Mouse (Mus musculus) embryonic facial prominence, embryonic 10.5 days (tissue): ENCODE measurements around the gene Ubp1. TPM values are rescaled to one million over a fixed set of nuclear protein-coding genes. Genes with fewer than 3 reads are reported as not detected.

Experiments
- DNase-seq: peaks from one replicate; pipeline ENCODE4 v3.0.0-alpha.2; 2017; ENCODE audit warnings: low spot score
- H3K27ac ChIP-seq: fragments of 300-500 bp; sonication (generic); replicated peaks from 2 replicates; pipeline ENCODE4 v1.5.1; 2016; ENCODE audit warnings: mild to moderate bottlenecking
- H3K27me3 ChIP-seq: fragments of 300-500 bp; sonication (generic); replicated peaks from 2 replicates; pipeline ENCODE4 v1.6.1; 2016; ENCODE audit warnings: low read depth, mild to moderate bottlenecking; ENCODE audit not compliant: poor library complexity, severe bottlenecking
- H3K36me3 ChIP-seq: fragments of 300-500 bp; sonication (generic); replicated peaks from 2 replicates; pipeline ENCODE4 v1.6.1; 2016; ENCODE audit warnings: mild to moderate bottlenecking, moderate library complexity
- H3K4me1 ChIP-seq: fragments of 300-500 bp; sonication (generic); 2 replicates; pipeline ENCODE4 v1.6.1; 2016
- H3K4me3 ChIP-seq: fragments of 300-500 bp; sonication (generic); 2 replicates; pipeline ENCODE4 v1.5.1; 2016; ENCODE audit warnings: mild to moderate bottlenecking, moderate library complexity
- H3K9me3 ChIP-seq: fragments of 300-500 bp; sonication (generic); 2 replicates; pipeline ENCODE4 v1.6.1; 2016; ENCODE audit warnings: mild to moderate bottlenecking
- WGBS: fragments of 180-500 bp; shearing (Covaris S2); methylation state at CpG from one replicate; pipeline ENCODE4 v1.1.7; 2016; 5-methylcytosine and 5-hydroxymethylcytosine counted together
- polyA plus RNA-seq: library from polyadenylated mRNA; unstranded; fragments of >200 nt; fragmentation: Nextera tagmentation; extraction: Ambion mirVana; gene quantifications from 2 replicates; pipeline ENCODE4 v1.2.1, GENCODE M21; 2016

The Ubp1 gene
- polyA plus RNA-seq, 1 experiment from 2014 or later = 39.2 TPM

DNA sequence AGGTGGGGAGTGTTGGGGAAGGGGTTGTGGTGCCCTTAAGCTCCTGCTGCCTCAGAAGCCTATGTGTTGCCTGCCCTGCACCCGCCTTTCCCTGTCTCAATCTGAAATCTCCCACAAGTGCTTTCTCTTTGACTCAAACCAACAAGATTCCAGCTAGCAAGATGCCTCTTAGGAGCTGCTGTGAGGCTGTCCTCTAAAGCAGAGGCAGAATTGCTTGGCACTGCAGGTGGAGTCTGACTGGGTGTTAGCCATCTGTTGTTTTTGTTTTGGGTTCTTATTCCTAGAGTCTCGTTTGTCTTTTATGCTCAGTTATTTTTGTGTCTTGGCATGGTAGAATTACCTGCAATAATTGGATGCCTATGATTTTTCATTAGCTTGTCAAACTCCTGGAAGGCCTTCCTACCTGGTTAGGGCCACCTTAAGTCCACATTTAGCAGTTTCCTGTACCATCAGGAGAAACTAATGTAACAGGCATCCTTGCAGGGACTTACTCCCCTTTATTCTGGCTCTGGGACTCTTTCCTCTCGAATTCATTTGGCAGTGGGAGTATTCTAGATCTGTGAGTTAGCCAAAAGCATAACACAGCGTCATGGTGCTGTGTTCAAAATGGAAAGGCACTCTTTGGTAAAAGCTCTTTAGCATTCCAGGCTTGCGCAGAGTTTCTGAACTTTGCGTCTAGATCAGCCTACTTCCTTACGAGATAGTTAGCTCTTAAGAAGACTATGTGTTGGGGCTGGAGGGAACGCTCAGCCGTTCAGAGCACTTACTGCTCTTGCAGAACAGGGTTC, 8.5 kb downstream of the Ubp1 start:
- Histone ChIP-seq H3K27ac (no peak overlapping the region), H3K9me3 (no peaks in the 10 kb centered on the region), H3K36me3 (0 out of 2 replicates have a peak, but pooled peaks cover 3% of the 10 kb centered on the region), H3K4me3 (no peak overlapping the region), H3K27me3 (no peaks in the 10 kb centered on the region), H3K4me1 (peaks cover 7% of the 10 kb centered on the region; the same call in 1 of the 2 replicates)
- no peak for DNase-seq
- 88% methylated on average over 9 of the region's 9 CpGs for WGBS

DNA sequence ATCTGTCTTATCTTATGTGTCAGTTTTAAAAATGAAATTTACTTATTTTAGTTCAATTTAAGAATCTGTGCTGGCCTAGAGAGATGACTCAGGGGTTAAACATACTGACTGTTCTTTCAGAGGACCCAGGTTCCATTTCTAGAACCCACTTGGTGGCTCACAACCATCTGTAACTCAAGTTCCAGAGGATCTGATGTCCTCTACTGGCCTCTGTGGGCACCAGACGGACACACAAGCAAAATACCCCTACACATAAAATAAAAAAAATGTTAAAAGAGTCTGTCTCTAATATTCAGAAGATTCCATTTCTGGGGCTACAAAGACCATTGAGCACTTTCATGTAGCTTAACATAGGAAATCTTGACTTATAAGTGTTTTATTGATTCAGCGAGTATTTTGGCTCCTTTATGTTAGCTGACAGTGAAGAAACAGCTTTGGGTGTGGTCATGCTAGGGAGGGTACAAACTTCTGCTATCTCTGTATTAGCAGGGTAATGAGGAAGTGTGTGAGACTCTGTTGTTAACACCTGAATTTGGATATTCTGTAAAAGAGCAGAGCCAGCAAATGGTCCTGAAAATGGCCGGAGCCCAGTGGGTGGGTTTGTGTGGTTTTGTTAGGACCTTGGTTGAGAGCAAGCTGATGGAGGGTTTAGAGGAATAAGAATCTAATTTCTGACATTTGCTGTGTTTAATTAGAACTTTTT, 10.5 kb downstream of the Ubp1 start:
- peaks cover 20% of the 10 kb centered on the region for H3K36me3 ChIP-seq
- no peak for DNase-seq
- no peaks in the 10 kb centered on the region for H3K9me3 ChIP-seq
- H3K27me3 ChIP-seq = no peaks in the 10 kb centered on the region
- 93% methylated on average over 3 of the region's 3 CpGs for WGBS
- H3K4me3 ChIP-seq = no peak overlapping the region
- no peak overlapping the region for H3K27ac ChIP-seq
- no peaks in the 10 kb centered on the region for H3K4me1 ChIP-seq

DNA sequence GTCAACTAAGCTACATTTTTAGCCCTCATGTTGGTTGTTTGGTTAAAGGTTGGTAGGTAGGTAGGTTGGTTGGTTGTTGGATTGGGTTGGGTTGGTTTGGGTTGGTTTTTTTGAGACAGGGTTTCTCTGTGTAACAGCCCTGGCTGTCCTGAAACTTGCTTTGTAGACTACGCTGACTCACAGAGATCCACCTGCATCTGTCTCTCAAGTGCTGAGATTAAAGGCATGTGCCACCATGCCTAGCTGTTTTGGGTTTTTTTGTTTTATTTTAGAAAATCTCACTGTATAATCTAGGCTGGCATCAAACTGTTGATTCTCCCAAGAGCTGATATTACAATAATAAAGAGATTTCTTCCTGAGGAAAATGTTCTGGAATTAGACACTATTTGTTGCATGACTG, 12.6 kb downstream of the Ubp1 start:
- 94% methylated on average over 1 of the region's 1 CpGs for WGBS
- Histone ChIP-seq H3K9me3 (no peaks in the 10 kb centered on the region), H3K36me3 (peaks cover 39% of the 10 kb centered on the region), H3K4me1 (no peaks in the 10 kb centered on the region), H3K27me3 (no peaks in the 10 kb centered on the region), H3K4me3 (no peak overlapping the region), H3K27ac (no peak overlapping the region)
- DNase-seq = no peak

DNA sequence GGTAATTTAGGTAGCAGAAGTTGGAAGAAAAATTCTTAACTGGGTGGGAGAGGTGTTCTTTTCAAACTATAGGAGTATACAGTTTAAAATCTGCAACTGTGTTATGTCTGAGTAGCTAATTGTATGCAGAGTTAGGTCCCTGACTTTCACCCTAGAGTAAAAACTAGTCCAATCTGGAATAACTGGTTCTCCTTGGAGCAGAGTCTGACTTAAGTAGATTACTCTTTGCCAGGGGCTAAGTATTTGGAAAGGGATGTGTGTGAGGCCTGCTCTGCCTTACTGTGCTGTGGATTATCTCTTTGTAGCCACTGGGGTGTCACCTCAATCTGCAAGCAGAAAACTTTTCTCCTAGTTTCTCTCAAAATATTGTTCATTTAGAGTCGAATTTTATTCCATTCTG, 16.5 kb downstream of the Ubp1 start:
- 85% methylated on average over 1 of the region's 1 CpGs for WGBS
- Histone ChIP-seq H3K36me3 (peaks cover 69% of the 10 kb centered on the region), H3K27me3 (no peaks in the 10 kb centered on the region), H3K4me1 (no peaks in the 10 kb centered on the region), H3K9me3 (no peaks in the 10 kb centered on the region), H3K27ac (no peak overlapping the region), H3K4me3 (no peak overlapping the region)
- no peak for DNase-seq

DNA sequence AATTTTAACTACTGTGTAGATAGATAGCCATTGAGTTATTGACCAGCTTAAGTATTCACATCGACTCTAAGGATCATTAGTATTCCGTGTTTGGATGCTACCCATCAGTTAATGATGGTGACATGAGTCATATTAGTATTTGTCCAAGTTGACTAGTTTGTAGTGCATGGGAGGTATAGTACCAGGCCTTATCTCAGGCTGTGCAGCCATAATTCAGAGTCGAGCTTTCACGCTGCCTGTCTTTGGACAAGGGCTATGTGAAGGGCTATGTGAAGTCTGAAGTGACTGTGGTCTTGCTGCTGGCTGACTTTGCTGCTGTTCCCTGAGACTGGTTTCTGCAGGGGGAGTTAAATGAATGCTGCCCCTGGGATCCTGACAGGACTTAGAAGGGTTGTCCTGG, 27.0 kb downstream of the Ubp1 start:
- Histone ChIP-seq H3K4me1 (no peaks in the 10 kb centered on the region), H3K9me3 (peaks cover under 1% of the 10 kb centered on the region; the same call in 1 of the 2 replicates), H3K27ac (no peak overlapping the region), H3K4me3 (no peak overlapping the region), H3K36me3 (peaks cover 88% of the 10 kb centered on the region), H3K27me3 (no peaks in the 10 kb centered on the region)
- no peak for DNase-seq
- 97% methylated on average over 4 of the region's 4 CpGs for WGBS

DNA sequence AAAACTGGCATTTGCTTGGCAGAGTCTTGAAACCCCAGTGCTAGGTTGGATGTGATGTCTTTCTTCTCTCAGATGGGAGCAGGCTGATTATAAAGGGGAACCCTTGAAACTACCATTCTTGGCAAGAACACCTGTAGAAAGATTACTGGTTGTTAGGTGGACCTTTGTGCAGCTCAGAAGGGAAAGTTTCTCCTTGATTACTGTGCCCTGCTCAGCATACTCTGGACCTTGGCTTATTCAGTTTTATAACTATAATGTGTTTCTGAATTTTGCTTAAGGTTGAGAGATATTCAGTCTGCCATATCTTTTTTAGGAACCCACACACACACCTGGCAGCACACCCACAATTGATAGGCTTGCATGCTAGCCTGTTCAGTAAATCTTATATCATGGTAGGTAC, 33.0 kb downstream of the Ubp1 start:
- DNase-seq = no peak
- H3K4me3 ChIP-seq = no peak overlapping the region
- H3K27me3 ChIP-seq = no peaks in the 10 kb centered on the region
- H3K36me3 ChIP-seq = peaks cover 100% of the 10 kb centered on the region
- H3K27ac ChIP-seq = no peak overlapping the region
- no peaks in the 10 kb centered on the region for H3K4me1 ChIP-seq
- peaks cover 2% of the 10 kb centered on the region; the same call in 1 of the 2 replicates for H3K9me3 ChIP-seq

DNA sequence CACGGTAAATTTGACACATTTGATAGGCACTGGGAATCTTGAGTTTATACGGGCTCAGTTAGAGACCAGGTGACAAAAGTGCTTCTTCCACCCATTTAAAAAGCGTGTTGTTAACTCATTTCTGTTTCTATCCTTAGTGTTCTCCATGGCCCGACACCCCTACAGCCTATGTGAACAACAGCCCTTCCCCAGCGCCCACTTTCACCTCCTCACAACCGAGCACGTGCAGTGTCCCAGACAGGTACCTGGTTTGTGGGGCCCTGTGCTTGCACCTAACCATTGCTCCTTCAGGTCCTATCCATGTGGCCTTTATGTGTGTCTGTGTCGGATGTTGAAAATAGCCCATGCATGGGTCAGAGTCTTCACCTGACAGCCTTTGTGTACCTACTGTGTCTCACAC, 33.7 kb downstream of the Ubp1 start:
- 93% methylated on average over 8 of the region's 8 CpGs for WGBS
- no peak overlapping the region for H3K27ac ChIP-seq
- peaks cover 100% of the 10 kb centered on the region for H3K36me3 ChIP-seq
- H3K4me3 ChIP-seq = no peak overlapping the region
- H3K27me3 ChIP-seq = no peaks in the 10 kb centered on the region
- no peak for DNase-seq
- no peaks in the 10 kb centered on the region for H3K4me1 ChIP-seq
- H3K9me3 ChIP-seq = peaks cover 2% of the 10 kb centered on the region; the same call in 1 of the 2 replicates

DNA sequence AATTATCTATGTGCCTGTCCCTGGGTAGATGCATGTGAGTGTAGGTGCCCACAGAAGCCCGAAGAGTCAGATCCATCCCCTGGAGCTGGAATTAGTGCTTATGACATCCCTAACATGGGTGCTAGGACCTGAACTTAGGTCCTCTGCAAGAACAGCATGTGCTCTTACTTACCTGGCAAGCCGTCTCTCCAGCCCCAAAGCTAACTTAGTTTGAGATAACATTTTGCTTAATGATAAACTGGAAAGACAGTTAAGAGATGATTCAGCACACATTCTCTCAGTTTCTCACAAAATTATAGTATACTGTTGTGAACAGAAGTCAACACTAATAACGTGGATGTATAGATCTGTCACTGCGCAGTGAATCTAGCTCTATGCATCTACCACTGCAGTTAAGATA, 36.1 kb downstream of the Ubp1 start:
- Histone ChIP-seq H3K9me3 (peaks cover 2% of the 10 kb centered on the region; the same call in 1 of the 2 replicates), H3K36me3 (peaks cover 99% of the 10 kb centered on the region), H3K4me1 (no peaks in the 10 kb centered on the region), H3K27ac (no peak overlapping the region), H3K4me3 (no peak overlapping the region), H3K27me3 (no peaks in the 10 kb centered on the region)
- DNase-seq = no peak
- 92% methylated on average over 4 of the region's 4 CpGs for WGBS

DNA sequence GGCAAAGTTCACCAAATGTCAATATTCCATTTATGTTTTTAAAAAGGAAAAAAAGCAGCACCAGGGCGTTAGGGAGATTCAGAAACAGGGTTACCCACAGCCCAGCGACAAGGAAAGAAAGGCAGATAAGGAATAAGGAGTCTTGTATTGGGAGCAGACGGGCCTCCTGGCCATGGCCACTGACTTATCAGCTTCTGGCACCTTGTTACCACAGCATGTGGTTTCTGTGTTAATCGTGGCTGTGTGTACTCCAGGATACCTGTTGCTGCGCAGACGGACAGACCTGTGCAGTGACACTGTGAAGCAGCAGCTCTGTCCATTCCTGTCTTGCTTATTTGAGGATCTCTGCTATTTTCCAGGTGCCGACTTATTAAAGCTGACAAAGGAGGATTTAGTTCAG, 38.2 kb downstream of the Ubp1 start:
- 95% methylated on average over 7 of the region's 7 CpGs for WGBS
- H3K36me3 ChIP-seq = peaks cover 97% of the 10 kb centered on the region

DNA sequence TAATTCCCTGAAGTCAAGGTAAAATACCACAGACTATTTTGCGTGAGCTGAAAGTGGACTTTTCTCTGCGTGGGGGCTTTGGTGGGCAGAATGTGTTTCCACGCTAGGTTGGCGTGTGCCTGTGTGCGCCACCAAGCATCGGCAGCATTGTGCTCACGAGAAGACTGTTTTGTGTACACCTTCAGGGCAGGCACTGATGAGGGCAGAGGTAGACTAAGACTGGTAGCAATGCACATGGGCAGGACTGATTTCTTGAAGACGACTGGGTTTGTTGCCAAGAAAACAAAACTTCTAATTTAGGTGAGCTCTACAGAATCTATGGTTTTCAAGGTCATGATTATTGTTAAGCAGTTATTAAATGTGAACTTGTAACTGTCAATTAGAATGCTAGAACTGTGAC, 38.7 kb downstream of the Ubp1 start:
- no peak for DNase-seq
- no peaks in the 10 kb centered on the region for H3K4me1 ChIP-seq
- no peak overlapping the region for H3K27ac ChIP-seq
- no peaks in the 10 kb centered on the region for H3K9me3 ChIP-seq
- H3K27me3 ChIP-seq = no peaks in the 10 kb centered on the region
- H3K36me3 ChIP-seq = peaks cover 97% of the 10 kb centered on the region
- 91% methylated on average over 8 of the region's 8 CpGs for WGBS
- no peak overlapping the region for H3K4me3 ChIP-seq

More for the DNA sequence above, 38.2 kb downstream of the Ubp1 start:
- Histone ChIP-seq H3K4me3 (no peak overlapping the region), H3K27me3 (no peaks in the 10 kb centered on the region), H3K27ac (no peak overlapping the region), H3K4me1 (no peaks in the 10 kb centered on the region), H3K9me3 (no peaks in the 10 kb centered on the region)
- DNase-seq = no peak

DNA sequence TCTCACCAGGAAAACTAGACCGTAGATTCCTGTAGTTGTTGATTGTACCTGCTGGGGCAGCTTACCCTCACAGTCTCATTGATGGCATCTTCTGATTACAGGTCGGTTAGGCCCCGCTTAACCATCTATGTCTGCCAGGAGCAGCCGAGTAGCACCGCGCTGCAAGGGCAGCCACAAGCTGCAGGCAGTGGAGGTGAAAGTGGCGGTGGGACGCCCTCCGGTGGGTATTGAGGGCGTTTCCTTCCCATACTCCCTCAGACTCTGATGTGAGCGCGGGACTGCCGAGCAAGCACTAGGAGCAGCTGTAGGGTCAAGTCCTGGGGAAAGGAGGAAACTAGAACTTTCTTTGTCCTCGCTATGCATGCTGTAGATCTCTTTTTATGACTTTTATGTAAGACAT, 39.3 kb downstream of the Ubp1 start:
- DNase-seq = no peak
- 90% methylated on average over 14 of the region's 14 CpGs for WGBS
- Histone ChIP-seq H3K9me3 (no peaks in the 10 kb centered on the region), H3K4me3 (no peak overlapping the region), H3K4me1 (no peaks in the 10 kb centered on the region), H3K27ac (no peak overlapping the region), H3K27me3 (no peaks in the 10 kb centered on the region), H3K36me3 (peaks cover 97% of the 10 kb centered on the region)

DNA sequence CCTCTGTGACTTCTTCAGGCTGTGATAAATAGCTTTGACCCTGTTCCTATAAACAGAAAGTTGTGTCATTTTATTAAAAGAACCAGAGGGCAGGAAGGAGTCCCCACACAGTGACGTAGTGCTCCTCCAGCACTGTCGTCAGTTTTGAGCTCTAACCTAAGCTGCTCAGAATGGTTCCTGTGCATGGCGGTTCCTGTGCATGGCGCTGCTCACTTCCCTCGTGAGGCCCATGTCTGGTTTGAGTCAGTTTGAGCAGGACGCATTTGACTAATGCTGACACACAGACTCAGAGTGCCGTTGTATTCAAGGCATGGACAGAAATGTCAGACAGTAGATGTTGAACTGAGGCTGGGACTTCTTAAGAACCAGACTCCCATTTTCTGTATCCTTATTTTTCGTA, 40.9 kb downstream of the Ubp1 start:
- Histone ChIP-seq H3K9me3 (no peaks in the 10 kb centered on the region), H3K36me3 (peaks cover 97% of the 10 kb centered on the region), H3K4me1 (no peaks in the 10 kb centered on the region), H3K27me3 (no peaks in the 10 kb centered on the region), H3K4me3 (no peak overlapping the region), H3K27ac (no peak overlapping the region)
- no peak for DNase-seq
- WGBS = 86% methylated on average over 8 of the region's 8 CpGs

DNA sequence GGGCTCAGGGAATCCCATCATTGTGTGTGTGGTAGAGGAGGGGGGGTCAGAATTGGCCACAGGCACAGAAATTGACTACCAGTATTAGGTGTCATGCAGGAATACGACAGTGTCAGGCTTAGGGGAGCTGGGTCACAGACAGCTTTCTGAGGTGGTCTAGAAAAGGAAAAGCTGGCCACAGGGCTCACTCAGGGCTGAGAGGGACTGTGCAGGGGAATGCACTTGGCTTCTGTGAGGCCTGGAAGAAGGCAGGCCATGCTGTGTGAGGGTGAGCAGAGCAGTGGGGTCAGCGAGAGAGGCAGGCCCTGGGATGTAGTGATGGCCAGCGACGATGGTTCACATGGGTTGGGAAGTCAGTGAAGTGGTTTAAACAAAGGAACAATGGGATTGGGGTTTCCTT, 43.1 kb downstream of the Ubp1 start:
- no peaks in the 10 kb centered on the region for H3K4me1 ChIP-seq
- WGBS = 89% methylated on average over 4 of the region's 4 CpGs
- no peaks in the 10 kb centered on the region for H3K9me3 ChIP-seq
- H3K27ac ChIP-seq = no peak overlapping the region
- DNase-seq = no peak
- peaks cover 97% of the 10 kb centered on the region for H3K36me3 ChIP-seq
- no peaks in the 10 kb centered on the region for H3K27me3 ChIP-seq
- H3K4me3 ChIP-seq = no peak overlapping the region
